Mouse (Mus musculus): ENCODE measurements at regions not wholly inside any gene's neighbourhood (a gene's known extent, or its start where the extent isn't known, plus 50 kb on each side); places are given as distances from the start of the nearest gene placed in this dataset.

GRCm38 (mm10) chr1:35653119-35653956, 414.9 kb upstream of the Hs6st1 start:
- no peak overlapping the region for H3K27ac ChIP-seq
- no peaks in the 10 kb centered on the region for H3K36me3 ChIP-seq

GRCm38 (mm10) chr1:35663006-35663405, 405.2 kb upstream of the Hs6st1 start:
- WGBS = 84% methylated on average over 4 of the region's 4 CpGs
- Histone ChIP-seq H3K27ac (no peak overlapping the region), H3K4me2 (replicated peaks) (no peak overlapping the region), H3K27me3 (no peaks in the 10 kb centered on the region), H3K4me3 (no peak overlapping the region), H3K9me3 (replicated peaks) (no peaks in the 10 kb centered on the region), H3K4me1 (0 out of 2 replicates have a peak, but pooled peaks cover 2% of the 10 kb centered on the region), H3K36me3 (no peaks in the 10 kb centered on the region), H3K9ac (no peak overlapping the region)
- ATAC-seq (ENCODE audit: low FRiP score) = no peak

More at GRCm38 (mm10) chr1:35653119-35653956, 414.9 kb upstream of the Hs6st1 start:
- H3K4me3 ChIP-seq = no peak overlapping the region
- H3K4me1 ChIP-seq = no peaks in the 10 kb centered on the region
- H3K27me3 ChIP-seq = no peaks in the 10 kb centered on the region
- no peak for ATAC-seq (ENCODE audit: low FRiP score)
- no peak overlapping the region for H3K9ac ChIP-seq
- no peak overlapping the region for H3K4me2 ChIP-seq (replicated peaks)
- 69% methylated on average over 13 of the region's 13 CpGs for WGBS
- H3K9me3 ChIP-seq (replicated peaks) = no peaks in the 10 kb centered on the region

GRCm38 (mm10) chr1:35673524-35673923, 394.7 kb upstream of the Hs6st1 start:
- Histone ChIP-seq H3K9me3 (replicated peaks) (no peaks in the 10 kb centered on the region), H3K9ac (no peak overlapping the region), H3K4me3 (no peak overlapping the region), H3K4me1 (no peaks in the 10 kb centered on the region), H3K36me3 (no peaks in the 10 kb centered on the region), H3K4me2 (replicated peaks) (no peak overlapping the region), H3K27me3 (no peaks in the 10 kb centered on the region), H3K27ac (no peak overlapping the region)
- no peak for ATAC-seq (ENCODE audit: low FRiP score)
- WGBS = 76% methylated on average over 4 of the region's 4 CpGs

- no peak overlapping the region for H3K27ac ChIP-seq
- H3K9ac ChIP-seq = no peak overlapping the region
- no peak overlapping the region for H3K4me2 ChIP-seq (replicated peaks)
- no peaks in the 10 kb centered on the region for H3K9me3 ChIP-seq (replicated peaks)
- no peaks in the 10 kb centered on the region for H3K36me3 ChIP-seq
- 82% methylated on average over 1 of the region's 1 CpGs for WGBS
- no peak for ATAC-seq (ENCODE audit: low FRiP score)
- no peak overlapping the region for H3K4me3 ChIP-seq
- no peaks in the 10 kb centered on the region for H3K27me3 ChIP-seq
- no peaks in the 10 kb centered on the region for H3K4me1 ChIP-seq
Observed at GRCm38 (mm10) chr1:35673992-35674391, 394.2 kb upstream of the Hs6st1 start.

GRCm38 (mm10) chr1:35682511-35682949, 385.7 kb upstream of the Hs6st1 start:
- H3K4me2 ChIP-seq (replicated peaks) = no peak overlapping the region
- H3K9me3 ChIP-seq (replicated peaks) = no peaks in the 10 kb centered on the region
- no peaks in the 10 kb centered on the region for H3K36me3 ChIP-seq
- WGBS = 84% methylated on average over 8 of the region's 8 CpGs
- ATAC-seq (ENCODE audit: low FRiP score) = no peak
- no peaks in the 10 kb centered on the region; the same call in 1 of the 2 replicates for H3K4me1 ChIP-seq
- H3K27me3 ChIP-seq = no peaks in the 10 kb centered on the region
- H3K9ac ChIP-seq = no peak overlapping the region
- no peak overlapping the region for H3K4me3 ChIP-seq
- no peak overlapping the region for H3K27ac ChIP-seq

- no peaks in the 10 kb centered on the region; the same call in 1 of the 2 replicates for H3K4me1 ChIP-seq
- H3K4me3 ChIP-seq = no peak overlapping the region
- no peak overlapping the region for H3K9ac ChIP-seq
- 0 out of 2 replicates have a peak overlapping the region, but pooled peaks have one; percentile 44 for H3K27ac ChIP-seq
- no peaks in the 10 kb centered on the region for H3K9me3 ChIP-seq (replicated peaks)
- WGBS = 45% methylated on average over 6 of the region's 6 CpGs
- peak; percentile 40; the same call in 1 of the 2 replicates for ATAC-seq (ENCODE audit: low FRiP score)
- no peak overlapping the region for H3K4me2 ChIP-seq (replicated peaks)
- H3K27me3 ChIP-seq = no peaks in the 10 kb centered on the region
- H3K36me3 ChIP-seq = no peaks in the 10 kb centered on the region
Observed at GRCm38 (mm10) chr1:35685651-35686050, 382.5 kb upstream of the Hs6st1 start.

DNA sequence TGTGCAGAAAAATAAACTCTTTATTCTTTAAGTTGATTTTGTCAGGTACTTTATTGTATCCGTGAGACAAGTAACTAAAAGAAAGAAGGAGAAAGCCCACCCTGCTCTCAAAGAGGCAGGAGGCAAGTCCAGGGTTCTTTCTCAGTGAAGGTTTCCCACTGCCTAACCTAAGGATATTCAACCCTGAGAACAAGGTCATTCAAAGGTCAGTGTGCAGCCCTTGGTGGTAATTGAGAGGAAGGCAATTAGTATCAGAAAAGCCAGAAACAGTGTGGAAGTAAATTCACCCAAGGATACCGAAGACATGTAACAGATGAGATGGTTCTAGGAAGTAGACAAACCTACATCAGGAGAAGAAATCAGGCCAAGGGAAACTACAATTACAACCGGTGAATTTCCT, 373.9 kb upstream of the Hs6st1 start:
- WGBS = 12% methylated on average over 3 of the region's 3 CpGs

DNA sequence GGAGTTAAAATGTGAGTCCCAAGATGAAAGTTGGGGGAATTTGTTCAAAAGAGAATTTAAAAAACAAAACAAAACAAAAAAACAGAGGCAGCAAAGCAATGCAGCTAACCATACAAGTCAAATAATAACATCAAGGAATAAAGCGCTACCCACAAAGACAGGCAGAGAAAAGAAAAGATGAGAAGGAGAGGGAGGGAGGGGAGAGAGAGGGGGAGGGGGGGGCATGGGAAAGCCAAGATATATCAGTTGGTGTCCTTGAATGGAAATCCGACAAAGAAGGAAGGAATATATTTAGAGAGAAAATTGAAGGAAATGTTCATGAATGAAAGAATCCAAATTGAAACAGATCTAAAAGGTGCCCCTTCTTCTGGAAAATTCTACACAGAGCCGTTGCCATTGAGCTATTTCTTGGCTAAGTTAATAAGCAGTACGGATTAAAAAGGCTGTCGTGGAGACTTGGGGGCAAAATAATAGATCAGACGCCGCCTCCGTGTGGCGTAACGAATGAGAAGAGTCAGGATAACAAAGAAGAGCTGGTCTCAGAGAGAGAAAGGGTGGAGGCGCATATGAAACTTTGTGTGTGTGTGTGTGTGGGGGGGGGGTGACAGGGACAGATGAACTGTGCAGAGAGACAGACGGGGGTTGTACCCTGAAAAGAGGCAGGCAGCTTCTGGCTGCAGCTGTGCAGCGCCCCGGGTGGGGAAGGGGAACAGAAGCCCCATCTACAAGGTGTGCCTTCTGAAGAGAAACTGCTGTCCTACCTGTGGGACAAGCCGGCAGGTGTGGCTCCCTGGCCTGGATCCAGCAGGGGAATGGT, 373.2 kb upstream of the Hs6st1 start:
- Histone ChIP-seq H3K9ac (no peak overlapping the region), H3K27ac (peak overlapping the region; percentile 40; the same call in 1 of the 2 replicates), H3K4me3 (no peak overlapping the region), H3K9me3 (replicated peaks) (no peaks in the 10 kb centered on the region), H3K36me3 (no peaks in the 10 kb centered on the region), H3K27me3 (0 out of 2 replicates have a peak, but pooled peaks cover 4% of the 10 kb centered on the region), H3K4me1 (peaks cover 19% of the 10 kb centered on the region), H3K4me2 (replicated peaks) (peak overlapping the region; percentile 30)
- WGBS = 14% methylated on average over 15 of the region's 15 CpGs
- ATAC-seq (ENCODE audit: low FRiP score) = peak; percentile 90

More for the DNA sequence above, 373.9 kb upstream of the Hs6st1 start:
- no peaks in the 10 kb centered on the region for H3K9me3 ChIP-seq (replicated peaks)
- ATAC-seq (ENCODE audit: low FRiP score) = no peak
- H3K9ac ChIP-seq = no peak overlapping the region
- H3K27ac ChIP-seq = peak overlapping the region; percentile 14; the same call in 1 of the 2 replicates
- peaks cover 19% of the 10 kb centered on the region for H3K4me1 ChIP-seq
- no peaks in the 10 kb centered on the region for H3K36me3 ChIP-seq
- H3K4me3 ChIP-seq = no peak overlapping the region
- H3K4me2 ChIP-seq (replicated peaks) = no peak overlapping the region
- H3K27me3 ChIP-seq = 0 out of 2 replicates have a peak, but pooled peaks cover 4% of the 10 kb centered on the region

GRCm38 (mm10) chr1:35697218-35697617, 371.0 kb upstream of the Hs6st1 start:
- ATAC-seq (ENCODE audit: low FRiP score) = no peak
- Histone ChIP-seq H3K9me3 (replicated peaks) (no peaks in the 10 kb centered on the region), H3K4me2 (replicated peaks) (no peak overlapping the region), H3K36me3 (no peaks in the 10 kb centered on the region), H3K9ac (no peak overlapping the region), H3K27ac (no peak overlapping the region), H3K4me3 (no peak overlapping the region), H3K4me1 (peaks cover 19% of the 10 kb centered on the region), H3K27me3 (0 out of 2 replicates have a peak, but pooled peaks cover 4% of the 10 kb centered on the region)
- WGBS = 25% methylated on average over 4 of the region's 4 CpGs

GRCm38 (mm10) chr1:35697834-35698500, 370.2 kb upstream of the Hs6st1 start:
- Histone ChIP-seq H3K27me3 (0 out of 2 replicates have a peak, but pooled peaks cover 4% of the 10 kb centered on the region), H3K9me3 (replicated peaks) (no peaks in the 10 kb centered on the region), H3K36me3 (no peaks in the 10 kb centered on the region), H3K4me1 (peaks cover 19% of the 10 kb centered on the region), H3K4me2 (replicated peaks) (no peak overlapping the region), H3K27ac (peak overlapping the region; percentile 24), H3K9ac (no peak overlapping the region), H3K4me3 (no peak overlapping the region)
- WGBS = 11% methylated on average over 10 of the region's 10 CpGs
- ATAC-seq (ENCODE audit: low FRiP score) = no peak

DNA sequence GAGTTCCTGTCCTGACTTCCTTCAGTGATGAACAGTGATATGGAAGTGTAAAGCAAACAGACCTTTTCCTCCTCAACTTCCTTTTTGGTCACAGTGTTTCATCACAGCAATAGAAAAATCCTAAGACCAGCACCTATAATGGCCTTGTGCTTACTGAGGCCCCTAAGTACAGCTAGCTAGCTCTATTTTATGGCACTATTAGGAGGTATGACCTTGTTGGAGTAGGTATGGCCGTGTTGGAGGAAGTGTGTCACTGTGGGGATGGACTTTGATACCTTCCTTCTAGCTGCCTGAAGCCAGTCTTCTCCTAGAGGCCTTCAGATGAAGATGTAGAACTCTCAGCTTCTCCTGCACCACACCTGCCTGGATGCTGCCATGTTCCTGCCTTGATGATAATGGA, 365.6 kb upstream of the Hs6st1 start:
- no peaks in the 10 kb centered on the region for H3K9me3 ChIP-seq (replicated peaks)
- no peaks in the 10 kb centered on the region for H3K36me3 ChIP-seq
- no peak overlapping the region for H3K4me2 ChIP-seq (replicated peaks)
- H3K4me3 ChIP-seq = no peak overlapping the region
- no peaks in the 10 kb centered on the region for H3K27me3 ChIP-seq
- H3K4me1 ChIP-seq = peaks cover 6% of the 10 kb centered on the region; the same call in 1 of the 2 replicates
- no peak overlapping the region for H3K27ac ChIP-seq
- no peak for ATAC-seq (ENCODE audit: low FRiP score)
- no peak overlapping the region for H3K9ac ChIP-seq
- 68% methylated on average over 1 of the region's 1 CpGs for WGBS

- Histone ChIP-seq H3K4me2 (replicated peaks) (no peak overlapping the region), H3K4me3 (no peak overlapping the region), H3K4me1 (no peaks in the 10 kb centered on the region), H3K9ac (no peak overlapping the region), H3K9me3 (replicated peaks) (no peaks in the 10 kb centered on the region), H3K27ac (no peak overlapping the region), H3K27me3 (no peaks in the 10 kb centered on the region), H3K36me3 (no peaks in the 10 kb centered on the region)
- no peak for ATAC-seq (ENCODE audit: low FRiP score)
- 86% methylated on average over 6 of the region's 6 CpGs for WGBS
Observed at GRCm38 (mm10) chr1:35706336-35706735, 361.9 kb upstream of the Hs6st1 start.

All from hindbrain, embryonic 12.5 days (tissue).